Mouse (Mus musculus) cerebral cortex, adult 2 months (tissue): ENCODE measurements around the gene Nmral1.

Experiments
- WGBS: fragments of 180-500 bp; shearing (Covaris S2); methylation state at CpG from one replicate; pipeline ENCODE4 v1.1.7; 2018; 5-methylcytosine and 5-hydroxymethylcytosine counted together

Gene Nmral1

DNA sequence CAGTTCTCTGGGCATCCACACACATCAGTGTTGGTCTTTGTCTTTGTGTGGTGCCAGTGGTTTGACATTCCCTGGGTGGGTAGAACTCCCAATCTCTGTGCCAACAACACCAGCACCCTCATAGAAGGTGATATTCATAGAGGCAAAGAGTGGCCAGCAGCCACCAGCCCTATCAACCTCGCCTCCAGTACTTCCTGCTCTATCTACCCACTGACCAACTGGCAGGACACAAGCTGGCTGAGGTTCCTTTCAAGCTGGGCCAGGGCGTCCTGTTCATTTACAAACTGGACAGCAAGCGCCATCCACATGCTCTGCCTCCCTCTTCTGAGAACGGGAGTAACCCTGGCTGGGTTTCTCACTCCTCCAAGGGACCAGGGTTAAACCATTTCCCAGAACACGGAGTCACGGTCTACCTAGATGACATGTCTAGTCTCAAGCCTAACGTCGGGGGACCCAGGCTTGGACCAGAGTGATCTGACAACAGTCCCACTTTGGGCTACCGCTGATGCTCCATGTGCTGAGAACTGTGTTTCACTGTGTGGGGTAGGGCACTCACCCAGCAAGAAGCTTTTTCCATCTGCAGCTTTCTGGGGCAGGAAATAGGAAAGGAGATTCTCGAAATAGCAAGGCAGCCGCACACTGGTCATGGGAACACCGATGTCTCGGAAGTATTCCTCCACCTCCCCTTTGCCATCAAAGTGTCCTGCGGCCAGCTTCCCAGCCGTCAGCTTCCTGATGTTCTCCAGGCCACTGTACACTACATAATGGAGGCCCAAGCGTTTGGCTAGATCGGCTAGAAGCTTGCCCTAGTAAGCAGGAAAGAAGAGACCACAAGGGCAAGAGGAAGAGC, 5.1 kb downstream of the Nmral1 start:
- WGBS: 73% methylated on average over 17 of the region's 17 CpGs

DNA sequence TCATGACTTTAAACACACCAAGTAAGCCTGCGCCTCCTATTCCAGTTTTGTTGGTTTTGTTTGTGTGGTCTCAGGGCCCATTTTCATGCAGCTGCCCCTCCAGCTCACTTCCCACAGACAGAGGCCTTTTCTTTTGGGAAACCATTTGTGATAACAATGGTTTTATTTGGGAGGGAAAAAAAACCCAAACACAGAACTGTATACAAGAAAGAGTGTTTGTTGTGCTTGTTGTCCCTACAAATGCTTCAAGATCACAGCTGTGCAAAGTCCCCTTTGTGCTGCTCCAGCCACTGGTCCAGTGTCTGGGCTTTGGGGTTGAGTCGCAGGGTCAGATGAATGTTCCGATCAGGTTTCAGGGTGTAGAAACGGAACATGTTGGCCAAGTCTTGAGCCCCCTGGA, 8.0 kb downstream of the Nmral1 start:
- WGBS: 79% methylated on average over 4 of the region's 4 CpGs

DNA sequence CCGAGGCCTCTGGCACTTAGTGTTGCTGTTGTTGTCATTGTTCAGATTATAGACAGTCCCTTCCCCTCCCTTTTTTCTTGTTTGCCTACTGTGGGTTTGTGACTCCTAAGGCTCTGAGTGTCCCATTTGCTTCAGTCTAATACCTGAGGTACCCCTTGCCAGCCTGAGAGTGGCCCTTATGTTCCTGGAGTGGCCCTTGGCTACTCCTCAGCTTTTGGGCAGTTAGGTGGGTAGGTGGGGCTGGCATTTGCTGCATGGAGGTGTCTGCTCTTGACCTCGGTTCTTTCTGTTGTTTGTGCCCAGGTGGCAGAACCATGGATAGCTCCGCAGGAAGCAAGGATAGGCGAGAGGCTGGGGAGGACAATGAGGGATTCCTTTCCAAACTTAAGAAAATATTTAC, 13.6 kb downstream of the Nmral1 start:
- 68% methylated on average over 4 of the region's 4 CpGs for WGBS

DNA sequence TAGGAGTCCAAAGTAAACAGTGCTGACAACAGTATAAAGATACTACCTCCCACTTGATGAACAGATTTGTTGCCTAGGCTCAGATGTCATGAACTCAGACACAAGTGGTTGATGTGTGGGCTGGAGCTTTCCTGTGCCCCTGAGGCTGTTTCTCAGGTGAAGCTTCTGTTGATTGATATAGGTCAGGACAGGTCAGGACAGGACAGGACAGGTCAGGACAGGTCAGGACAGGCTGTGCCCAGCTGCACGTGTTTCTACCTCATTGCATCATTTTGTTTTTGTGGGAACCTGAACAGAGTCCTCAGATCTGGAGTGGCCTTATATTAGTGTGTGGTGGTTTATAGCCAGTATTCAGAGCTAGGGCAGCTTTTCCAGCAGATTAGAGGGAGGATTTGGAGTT, 16.5 kb downstream of the Nmral1 start:
- WGBS: 86% methylated on average over 1 of the region's 1 CpGs

DNA sequence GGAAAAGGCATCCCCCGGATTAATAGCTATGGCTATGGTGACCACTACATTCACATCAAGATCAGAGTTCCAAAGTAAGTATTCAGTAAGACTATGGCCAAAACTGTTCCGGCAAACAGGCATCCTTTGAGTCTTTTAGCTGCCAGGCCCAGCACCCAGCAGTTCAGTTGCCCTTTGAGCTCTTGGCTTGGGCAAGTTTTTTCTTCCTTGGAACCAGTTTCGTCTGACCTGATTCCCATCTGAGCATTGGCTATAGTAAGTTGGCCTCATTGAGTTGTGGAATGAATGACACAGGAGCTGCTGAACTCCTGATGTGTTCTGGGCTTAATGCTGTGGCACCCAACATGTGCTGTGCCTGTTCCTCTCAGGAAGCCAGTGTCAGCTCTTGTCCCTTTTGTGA, 17.9 kb downstream of the Nmral1 start:
- 89% methylated on average over 3 of the region's 3 CpGs for WGBS

DNA sequence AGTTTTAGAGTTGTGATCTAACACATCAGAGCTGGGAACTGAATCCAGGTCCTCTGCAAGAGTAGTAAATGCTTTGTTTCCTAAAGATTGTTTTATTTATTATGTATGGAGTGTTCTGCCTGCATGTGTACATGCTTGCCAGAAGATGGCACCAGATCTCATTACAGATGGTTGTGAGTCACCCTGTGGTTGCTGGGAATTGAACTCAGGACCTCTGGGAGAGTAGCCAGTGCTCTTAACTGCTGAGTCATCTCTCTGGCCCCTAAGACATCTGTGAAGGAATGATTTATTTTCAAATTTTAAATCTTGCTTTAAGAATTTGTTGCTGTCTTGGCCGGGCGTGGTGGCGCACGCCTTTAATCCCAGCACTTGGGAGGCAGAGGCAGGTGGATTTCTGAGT, 29.8 kb downstream of the Nmral1 start:
- 95% methylated on average over 4 of the region's 4 CpGs for WGBS

DNA sequence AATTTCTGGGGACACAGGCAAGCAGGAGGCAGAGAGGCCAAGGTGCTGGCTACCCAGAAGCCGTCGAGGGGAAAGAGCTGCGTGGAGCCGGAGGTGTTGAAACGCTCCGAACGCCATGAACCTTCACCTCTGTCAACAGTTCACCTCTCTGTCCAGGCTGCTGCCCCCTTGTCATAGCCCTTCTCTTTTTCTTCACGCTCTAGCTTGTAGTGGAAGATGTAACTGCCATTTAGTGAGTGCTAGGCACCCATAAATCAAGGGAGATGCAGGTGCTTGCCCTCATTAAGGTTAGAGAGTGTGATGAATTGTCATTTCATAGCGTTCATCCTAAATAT, 34.7 kb downstream of the Nmral1 start:
- WGBS: under 1% methylated on average over 9 of the region's 9 CpGs

DNA sequence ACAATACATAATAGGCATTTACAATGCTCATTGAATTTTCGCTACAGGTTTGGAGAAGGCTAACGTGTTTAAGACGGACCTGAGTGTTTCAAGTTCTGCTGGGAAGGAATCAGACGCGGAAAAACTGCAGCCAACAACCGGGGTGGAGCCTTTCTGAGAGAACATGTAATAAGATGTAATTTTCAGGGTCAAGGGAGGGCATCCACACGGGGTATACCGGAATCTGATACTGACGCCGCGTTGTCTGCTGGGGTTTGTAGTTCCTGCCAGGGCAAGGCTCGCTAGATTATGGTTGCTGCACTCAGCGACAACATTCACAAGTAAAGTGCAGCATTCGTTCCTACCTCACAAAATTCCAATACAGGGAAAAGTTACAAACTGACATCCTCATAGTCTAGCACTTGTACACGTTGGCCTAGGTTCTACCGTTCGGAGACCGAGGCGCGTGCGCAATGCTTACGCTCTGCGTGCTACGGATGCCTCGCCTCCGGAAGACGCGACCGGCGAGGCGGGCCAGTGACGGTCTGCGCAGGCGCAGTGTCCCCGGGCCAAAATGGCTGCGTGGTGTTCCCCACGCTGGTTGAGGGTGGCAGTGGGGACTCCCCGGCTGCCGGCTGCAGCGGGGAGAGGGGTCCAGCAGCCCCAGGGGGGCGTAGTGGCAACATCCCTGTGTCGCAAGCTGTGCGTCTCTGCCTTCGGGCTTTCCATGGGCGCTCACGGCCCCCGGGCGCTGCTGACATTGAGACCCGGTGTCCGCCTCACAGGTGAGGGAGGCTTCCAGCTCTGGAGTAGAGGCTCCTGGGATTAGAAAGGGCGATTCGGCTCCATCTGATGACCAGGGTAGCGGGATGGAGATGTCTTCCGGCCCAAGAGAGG, 35.3 kb downstream of the Nmral1 start:
- under 1% methylated on average over 54 of the region's 54 CpGs for WGBS

DNA sequence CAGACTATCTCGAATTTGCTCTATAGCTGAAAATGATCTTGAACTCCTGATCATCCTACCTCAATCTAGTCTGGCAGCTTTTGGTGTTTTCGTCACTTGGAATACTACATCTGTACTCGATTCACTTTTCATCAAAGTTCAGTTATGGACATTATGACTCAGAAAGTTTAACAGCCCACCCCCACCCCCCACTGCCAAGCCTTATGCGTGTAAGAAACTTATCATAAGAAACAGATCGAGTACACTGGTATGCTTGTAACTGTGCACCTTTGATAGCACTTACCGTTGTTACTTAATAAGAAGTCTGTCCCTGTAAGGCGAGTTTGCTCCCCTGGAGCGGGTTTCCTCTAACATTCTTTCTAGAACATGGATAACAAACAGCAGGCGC, 36.0 kb downstream of the Nmral1 start:
- WGBS: 18% methylated on average over 9 of the region's 9 CpGs

DNA sequence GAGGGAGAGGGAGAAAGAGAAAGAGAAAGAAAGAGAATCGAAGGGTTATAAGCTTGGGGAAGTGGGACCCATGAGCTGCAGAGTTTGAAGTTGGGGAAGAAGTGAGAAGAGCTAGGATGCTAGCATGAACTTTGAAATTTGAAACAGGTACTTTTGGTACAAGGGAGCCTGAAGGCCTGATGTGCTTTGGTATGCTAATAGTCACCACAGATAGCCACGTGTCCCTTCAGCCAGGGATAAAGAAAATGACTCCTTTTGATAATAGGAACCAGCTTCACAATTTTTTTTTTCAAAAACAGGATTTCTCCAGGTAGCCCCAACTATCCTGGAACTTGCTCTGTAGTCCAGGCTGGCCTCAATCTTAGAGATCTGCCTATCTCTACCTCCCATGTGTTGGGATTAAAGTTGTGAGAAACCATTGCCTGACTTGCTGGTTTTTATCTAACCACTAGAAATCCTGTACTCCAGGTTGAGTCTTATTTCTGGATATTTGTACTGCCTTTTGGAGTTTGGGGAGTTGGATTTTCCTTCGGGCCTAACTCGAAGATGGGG, 36.5 kb downstream of the Nmral1 start:
- 84% methylated on average over 4 of the region's 4 CpGs for WGBS

DNA sequence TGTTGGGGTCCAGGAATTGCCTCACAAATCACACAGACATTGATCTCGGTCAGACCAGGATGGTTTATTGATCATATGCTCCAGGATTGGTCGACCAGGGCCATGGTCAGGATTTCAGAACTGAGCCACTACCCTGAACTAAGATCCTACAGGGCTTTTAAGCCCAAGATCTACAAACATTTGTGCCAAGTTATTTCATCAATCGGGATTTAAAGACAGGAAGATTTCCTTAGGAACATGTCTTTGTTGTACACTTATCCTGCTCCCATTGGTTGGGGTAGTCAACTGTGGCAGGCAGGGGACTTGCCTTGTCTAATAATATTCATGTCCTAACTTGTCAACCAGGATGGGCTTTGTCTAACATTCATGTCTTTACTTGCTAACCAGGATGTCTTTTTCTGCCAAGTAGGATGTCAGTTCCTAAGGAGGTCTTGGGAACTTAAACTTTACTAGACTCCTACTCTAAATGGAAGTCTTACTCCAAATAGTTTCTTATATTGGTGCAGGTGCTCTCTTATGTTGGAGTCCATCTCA, 38.2 kb downstream of the Nmral1 start:
- WGBS: 85% methylated on average over 3 of the region's 3 CpGs

DNA sequence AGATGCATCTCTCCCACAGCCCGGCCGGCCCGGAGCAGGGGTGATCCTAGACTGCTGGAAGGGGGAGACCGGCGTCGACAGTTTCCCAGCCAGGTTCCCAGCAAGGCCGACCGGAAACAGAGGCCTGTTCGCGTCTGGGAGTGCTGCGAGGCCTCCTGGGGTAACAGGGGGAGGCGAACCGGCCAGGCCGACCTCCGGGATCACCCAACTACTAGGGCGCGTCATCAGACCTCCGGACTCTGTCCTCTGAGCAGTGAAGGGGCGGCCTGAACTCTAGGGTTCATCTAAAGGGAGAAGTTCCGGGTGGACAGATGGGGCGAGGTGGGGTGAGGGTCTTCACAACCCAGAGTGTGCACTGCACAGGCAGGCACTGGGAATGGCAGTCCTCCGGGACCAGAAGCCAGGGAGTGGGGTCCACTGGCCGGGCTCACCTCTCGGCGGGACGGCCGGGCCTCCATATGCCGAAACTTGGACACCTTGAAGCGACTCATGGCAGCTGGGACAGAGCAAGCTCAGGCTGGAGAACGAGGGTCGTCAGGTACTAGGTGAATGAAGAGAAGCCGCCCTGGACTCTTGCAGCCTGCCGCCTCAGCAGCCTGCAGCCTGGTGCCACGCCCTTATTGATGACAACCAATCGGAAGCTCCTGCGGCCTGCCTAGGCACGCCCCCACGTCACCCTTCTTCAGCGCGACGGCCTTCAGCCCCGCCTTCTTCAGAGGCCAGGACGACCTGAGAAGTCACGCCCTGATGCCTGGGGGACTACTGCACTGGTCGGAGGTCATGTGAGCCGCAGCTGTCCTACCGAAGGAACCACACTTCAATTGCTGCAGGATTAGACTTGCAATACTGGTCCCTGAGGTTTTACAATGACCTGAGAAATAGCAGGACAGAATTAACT, 39.8 kb downstream of the Nmral1 start, which contains the start of gene Coro7:
Gene Coro7 (minus strand): TSS at position 657 of the 898 bp plus-strand sequence.
- WGBS: 1% methylated on average over 47 of the region's 47 CpGs

DNA sequence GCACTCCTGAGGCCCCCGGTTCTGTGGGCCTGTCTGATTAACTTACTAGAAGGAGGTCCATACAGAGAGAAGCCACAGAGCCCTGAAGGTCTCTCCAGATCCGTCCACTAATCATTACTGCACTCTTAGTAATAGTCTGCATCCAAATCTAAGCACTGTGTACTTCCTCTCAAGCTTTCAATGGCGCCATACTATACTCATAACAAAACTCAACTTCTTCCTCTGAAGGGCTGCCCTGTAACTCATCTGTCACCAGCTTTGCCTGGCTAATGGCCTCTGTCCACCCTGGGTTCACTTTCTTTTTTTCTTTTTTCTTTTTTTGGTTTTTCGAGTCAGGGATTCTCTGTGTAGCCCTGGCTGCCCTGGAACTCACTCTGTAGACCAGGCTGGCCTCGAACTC, 41.1 kb downstream of the Nmral1 start:
- WGBS: 85% methylated on average over 5 of the region's 5 CpGs

DNA sequence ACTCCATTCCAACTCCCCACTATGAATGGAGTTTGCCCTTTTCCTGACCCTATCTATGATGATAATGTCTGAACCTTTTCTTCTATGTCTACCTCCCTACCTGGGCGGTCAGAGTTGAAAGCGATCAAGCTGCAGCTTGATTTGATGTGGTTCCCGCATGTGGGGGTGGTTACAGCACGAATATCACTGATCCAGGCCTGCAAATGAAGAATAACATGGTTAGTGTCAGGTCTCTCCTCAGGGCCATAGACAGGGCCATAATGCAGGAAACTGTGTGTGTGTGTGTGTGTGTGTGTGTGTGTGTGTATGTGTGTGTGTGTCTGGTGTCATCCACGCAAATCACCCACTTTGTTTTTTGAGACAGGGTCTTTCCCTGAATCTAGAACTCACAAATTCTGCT, 42.3 kb downstream of the Nmral1 start:
- WGBS: 84% methylated on average over 5 of the region's 5 CpGs

DNA sequence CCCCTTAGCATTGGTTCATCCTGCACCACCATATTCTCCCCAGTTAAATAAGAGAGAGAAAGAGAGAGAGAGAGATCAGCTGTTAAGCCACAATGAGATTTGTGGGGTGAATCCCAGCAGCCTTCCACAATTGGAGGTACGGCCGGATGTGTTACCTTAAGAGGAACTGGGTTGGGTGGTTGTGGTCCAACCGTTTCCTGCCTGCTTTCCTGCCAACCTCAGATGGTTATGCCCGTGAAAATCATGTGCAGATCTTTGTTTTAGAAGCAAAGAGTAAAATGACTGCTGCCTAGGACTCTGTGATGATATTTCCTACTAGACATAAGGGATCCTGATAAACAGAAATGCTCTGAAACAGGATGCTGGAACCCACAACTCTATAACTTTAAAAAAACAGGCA, 45.1 kb downstream of the Nmral1 start:
- WGBS: 73% methylated on average over 4 of the region's 4 CpGs

DNA sequence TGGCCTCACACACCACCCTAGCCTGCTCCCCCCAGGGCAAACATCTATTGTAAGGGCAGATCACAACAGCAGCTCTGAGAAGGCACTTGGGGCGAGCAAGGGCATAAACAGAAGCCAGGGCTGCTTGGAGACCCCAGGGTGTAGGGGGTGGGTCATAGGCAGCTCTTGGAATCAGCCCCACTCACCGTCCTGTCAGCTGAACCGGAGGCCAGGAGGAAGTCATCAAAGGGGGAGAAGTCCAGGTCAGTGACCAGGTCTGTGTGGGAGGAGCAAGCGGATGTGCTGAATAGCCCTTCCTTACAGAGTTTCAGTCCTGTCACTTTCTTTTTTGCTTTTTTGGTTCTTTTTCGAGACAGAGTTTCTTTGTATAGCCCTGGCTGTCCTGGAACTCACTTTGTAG, 48.8 kb downstream of the Nmral1 start:
- 82% methylated on average over 5 of the region's 5 CpGs for WGBS

DNA sequence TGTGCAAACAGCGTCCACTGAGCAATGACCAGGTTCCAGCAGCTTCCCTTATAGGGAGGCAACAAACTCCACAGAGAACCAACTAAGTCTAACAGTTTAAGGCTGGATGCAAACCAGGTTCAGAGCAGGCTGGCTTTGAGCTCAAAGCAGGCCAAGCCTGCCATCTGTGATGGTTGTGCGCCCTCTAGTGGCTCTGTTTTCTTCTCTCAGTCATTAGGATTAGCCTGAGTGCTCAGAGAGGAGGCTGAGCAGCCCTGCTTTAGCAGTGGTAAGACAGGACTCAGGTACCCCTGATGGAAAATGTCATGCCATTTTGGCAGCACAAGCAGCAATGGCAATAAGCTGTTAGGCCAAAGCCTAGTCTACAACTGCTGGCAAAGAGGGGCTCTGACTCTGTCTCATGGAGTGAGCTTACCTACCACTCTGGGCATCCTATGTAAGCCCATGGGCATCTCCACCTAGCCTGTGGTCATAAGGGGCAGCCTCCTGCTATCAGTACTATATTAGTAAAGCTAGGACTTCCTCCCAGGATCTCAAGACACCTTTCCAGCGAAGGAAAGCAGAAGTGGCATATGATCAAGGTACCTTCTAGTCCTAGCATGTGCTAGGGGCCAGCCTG, 51.9 kb downstream of the Nmral1 start:
- 27% methylated on average over 3 of the region's 3 CpGs for WGBS

DNA sequence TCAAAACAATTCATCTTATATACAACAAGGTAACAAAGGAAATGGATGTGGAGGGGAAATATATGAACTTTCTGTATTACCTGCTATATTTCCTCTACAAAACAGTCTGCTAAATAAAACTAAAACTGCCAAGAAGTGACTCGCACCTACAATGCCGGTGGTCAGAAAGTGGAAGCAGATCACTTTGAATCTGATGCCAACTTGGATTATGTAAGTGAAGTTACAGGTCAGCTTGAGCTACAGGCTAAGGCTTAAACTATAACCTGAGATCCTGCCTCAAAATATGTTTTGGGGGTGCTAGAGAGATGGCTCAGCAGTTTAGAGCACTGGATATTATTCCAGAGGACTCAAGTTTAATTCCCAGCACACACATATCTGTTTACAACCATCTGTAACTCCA, 53.4 kb downstream of the Nmral1 start:
- whole genome bisulfite sequencing: 82% methylated on average over 2 of the region's 2 CpGs

DNA sequence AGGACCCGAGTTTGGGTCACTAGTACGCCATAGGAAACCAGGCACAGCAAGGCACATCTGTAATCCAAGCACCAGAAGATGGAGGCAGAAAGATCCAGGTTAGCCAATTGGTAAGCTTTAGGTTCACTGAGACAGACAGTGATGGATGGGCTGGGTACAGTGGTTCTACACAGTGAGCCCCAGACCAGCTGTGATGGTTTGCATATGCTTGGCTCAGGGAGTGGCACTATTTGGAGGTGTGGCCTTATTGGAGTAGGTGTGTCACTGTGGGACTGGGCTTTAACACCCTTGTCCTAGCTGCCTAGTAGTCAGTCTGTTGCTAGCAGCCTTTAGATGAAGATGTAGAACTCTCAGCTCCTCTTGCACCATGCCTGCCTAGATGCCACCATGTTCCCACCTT, 55.4 kb downstream of the Nmral1 start:
- 77% methylated on average over 2 of the region's 2 CpGs for WGBS

DNA sequence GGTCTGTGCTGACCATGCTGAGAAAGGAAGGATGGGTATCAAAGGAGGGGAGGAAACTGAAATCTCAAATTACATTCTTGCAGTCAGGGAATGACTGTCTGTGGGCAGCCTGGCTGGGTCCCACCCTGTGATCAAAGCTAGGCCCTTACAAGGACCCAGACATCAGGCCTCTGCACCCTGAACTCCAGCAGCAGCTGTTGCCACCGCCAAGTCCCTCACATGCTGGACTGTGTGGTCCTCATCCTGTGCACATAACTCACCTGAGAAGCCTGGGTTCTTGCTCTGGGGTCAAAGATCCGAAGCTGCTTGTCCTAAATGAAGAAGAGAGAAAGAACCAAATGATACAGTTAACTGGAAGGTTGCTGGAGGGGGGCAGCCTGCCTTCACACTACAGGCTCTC, 57.6 kb downstream of the Nmral1 start:
- 84% methylated on average over 2 of the region's 2 CpGs for WGBS
